In the genomic region with DNA sequence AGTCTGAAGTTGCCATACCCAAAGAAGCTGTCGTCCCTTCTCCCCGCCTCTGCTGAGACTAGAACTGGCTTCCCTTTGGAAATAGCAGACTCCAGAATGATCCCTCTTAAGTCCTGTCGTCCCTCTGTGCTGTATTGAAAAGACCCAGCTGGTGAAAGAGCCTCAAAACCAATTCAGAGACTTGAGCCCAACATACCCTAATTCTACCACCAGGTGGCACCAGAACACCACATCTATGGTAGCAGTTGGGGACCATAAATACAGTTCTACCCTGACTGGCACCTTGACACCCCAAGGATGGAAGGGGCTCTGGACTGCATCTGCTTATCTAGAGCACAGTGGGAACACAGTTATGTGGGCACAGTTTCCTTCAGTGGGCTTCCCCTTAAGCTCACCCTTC, we compare ENCODE assay signal across 9 mouse cellular contexts. TPM values are rescaled to one million over a fixed set of nuclear protein-coding genes. Genes with fewer than 3 reads are reported as not detected.
A peak's percentile ranks its signal among the peaks of the same experiment; 100 is the strongest.
DNase-seq lines count a peak whose midpoint lies in the region; ATAC-seq and TF ChIP-seq lines count a peak whose summit lies in the region.
"Had no signal": no experiment of that assay in that cellular context is flagged by ENCODE, and none has a peak within 500 bp of the region (broad histone marks: within the 10 kb centered on the region; RNA-seq: fewer than 3 reads in every experiment).

No protein-coding gene starts in this region.

- WGBS in embryonic facial prominence, embryonic 14.5 days: 15% methylated on average over 3 of the region's 3 CpGs
- 2% methylated on average over 3 of the region's 3 CpGs for WGBS in lung, embryonic 16.5 days

- ATAC-seq in embryonic facial prominence, embryonic 14.5 days (ENCODE audit: low read depth): peak; percentile 65
- ATAC-seq in lung, embryonic 16.5 days (ENCODE audit: low read depth): peak; percentile 87

- no peak overlapping the region for H3K27ac ChIP-seq in ES-Bruce4 (ENCODE audit: insufficient read depth, low read length)
- H3K27ac ChIP-seq in embryonic facial prominence, embryonic 14.5 days (replicated peaks; ENCODE audit: low read depth, low read length): no peak overlapping the region
- no peak overlapping the region for H3K27ac ChIP-seq in lung, embryonic 16.5 days (ENCODE audit: low read length)

- H3K9ac ChIP-seq in ES-Bruce4 (ENCODE audit: low read depth, poor library complexity, severe bottlenecking): no peak overlapping the region
- H3K9ac ChIP-seq in embryonic facial prominence, embryonic 14.5 days (ENCODE audit: low read depth, low read length): no peak overlapping the region
- no peak overlapping the region for H3K9ac ChIP-seq in lung, embryonic 16.5 days (ENCODE audit: low read length)

- no peaks in the 10 kb centered on the region for H3K9me3 ChIP-seq in ES-Bruce4 (replicated peaks; ENCODE audit: control insufficient read depth, insufficient read depth, low read length, poor library complexity, severe bottlenecking)
- H3K9me3 ChIP-seq in embryonic facial prominence, embryonic 14.5 days (ENCODE audit: control insufficient read depth, low read length): no peaks in the 10 kb centered on the region
- no peaks in the 10 kb centered on the region for H3K9me3 ChIP-seq in lung, embryonic 16.5 days (ENCODE audit: control insufficient read depth, low read length)

- no peaks in the 10 kb centered on the region for H3K27me3 ChIP-seq in ES-Bruce4 (ENCODE audit: control insufficient read depth, insufficient read depth, low read length, poor library complexity, severe bottlenecking)
- H3K27me3 ChIP-seq in embryonic facial prominence, embryonic 14.5 days (replicated peaks; ENCODE audit: control insufficient read depth, insufficient read depth, low read length): peaks cover 8% of the 10 kb centered on the region
- peaks cover 1% of the 10 kb centered on the region for H3K27me3 ChIP-seq in lung, embryonic 16.5 days (ENCODE audit: control insufficient read depth, insufficient read depth, low read depth, low read length)

- H3K4me3 ChIP-seq in ES-Bruce4 (ENCODE audit: low read depth, low read length): no peak overlapping the region
- no peak overlapping the region for H3K4me3 ChIP-seq in embryonic facial prominence, embryonic 14.5 days (ENCODE audit: low read depth, low read length)
- H3K4me3 ChIP-seq in lung, embryonic 16.5 days (ENCODE audit: low read length): no peak overlapping the region

- H3K36me3 ChIP-seq in ES-Bruce4 (ENCODE audit: control insufficient read depth, insufficient read depth, low read length, poor library complexity, severe bottlenecking): no peaks in the 10 kb centered on the region
- H3K36me3 ChIP-seq in embryonic facial prominence, embryonic 14.5 days (ENCODE audit: control insufficient read depth, insufficient read depth, low read length): no peaks in the 10 kb centered on the region
- no peaks in the 10 kb centered on the region for H3K36me3 ChIP-seq in lung, embryonic 16.5 days (ENCODE audit: control insufficient read depth, insufficient read depth, low read length)

- TF ChIP-seq POLR2A in ES-Bruce4 (IDR thresholded peaks at IDR 0.05; ENCODE audit: insufficient read depth, low read length): no peak

- no peaks in the 10 kb centered on the region for H3K4me1 ChIP-seq in ES-Bruce4 (ENCODE audit: control insufficient read depth, insufficient read depth, low read length)
- H3K4me1 ChIP-seq in embryonic facial prominence, embryonic 14.5 days (ENCODE audit: control insufficient read depth, insufficient read depth, low read length): no peaks in the 10 kb centered on the region
- H3K4me1 ChIP-seq in lung, embryonic 16.5 days (replicated peaks; ENCODE audit: control insufficient read depth, insufficient read depth, low read length): no peaks in the 10 kb centered on the region

- TF ChIP-seq EP300 in ES-Bruce4 (IDR thresholded peaks at IDR 0.05; ENCODE audit: insufficient read depth, low read depth, low read length): no peak

- H3K4me2 ChIP-seq in embryonic facial prominence, embryonic 14.5 days (ENCODE audit: low read depth, low read length): no peak overlapping the region
- H3K4me2 ChIP-seq in lung, embryonic 16.5 days (ENCODE audit: low read depth, low read length): no peak overlapping the region

- DNase-seq in adrenal gland, postnatal 14 days: peak; percentile 74
- DNase-seq in embryonic facial prominence, embryonic 14.5 days (ENCODE audit: low spot score): peak; percentile 85
- DNase-seq in heart, postnatal 4 days: peak; percentile 84
- DNase-seq in layer of hippocampus, adult 11-12 months (ENCODE audit: low spot score): peak; percentile 89
- DNase-seq in retina, embryonic 14.5 days (ENCODE audit: low spot score): peak; percentile 94
- DNase-seq in urinary bladder, postnatal 36 days (ENCODE audit: low spot score in 2 of 2): peak; percentile 46 to 60

- TF ChIP-seq CTCF in ES-Bruce4 (IDR thresholded peaks at IDR 0.05; ENCODE audit: low read depth, low read length): peak; percentile 22

RNA-seq across cellular contexts. Expression of a gene that starts 7.6 kb away (rescaled TPM):
- polyA plus RNA-seq in ES-Bruce4 (2011; ENCODE audit: insufficient read depth, insufficient read length, low read depth, missing spikeins): not detected in 2 replicates
- 3.9 and 5.8 TPM in 2 replicates for total RNA-seq in adrenal gland, postnatal 14 days (2021)
- polyA plus RNA-seq in embryonic facial prominence, embryonic 14.5 days (2014; fragmentation: Nextera tagmentation; extraction: Ambion mirVana): 0.68 and 1.4 TPM in 2 replicates
- total RNA-seq in heart, postnatal 4 days (2021): 1 to 10 TPM; 3.3 to 4.7 TPM
- polyA plus RNA-seq in lung, embryonic 16.5 days (2015; fragmentation: Nextera tagmentation; extraction: Ambion mirVana): 0.52 and 0.73 TPM in 2 replicates
- polyA plus RNA-seq: liver, embryonic 16.5 days had no signal

RNA-seq across cellular contexts. Expression of a gene that starts 33.0 kb away (rescaled TPM):
- polyA plus RNA-seq in ES-Bruce4 (2011; ENCODE audit: insufficient read depth, insufficient read length, low read depth, missing spikeins): 0.58 and 1.4 TPM in 2 replicates
- total RNA-seq in adrenal gland, postnatal 14 days (2021): 0.53 and 0.63 TPM in 2 replicates
- polyA plus RNA-seq in embryonic facial prominence, embryonic 14.5 days (2014; fragmentation: Nextera tagmentation; extraction: Ambion mirVana): 0.45 and 2.5 TPM in 2 replicates
- total RNA-seq in heart, postnatal 4 days (2021): under 1 TPM; 0.52 to 0.77 TPM
- 2.1 and 3.7 TPM in 2 replicates for polyA plus RNA-seq in lung, embryonic 16.5 days (2015; fragmentation: Nextera tagmentation; extraction: Ambion mirVana)
- polyA plus RNA-seq: liver, embryonic 16.5 days had no signal
